Mouse (Mus musculus) lung, adult 2 months (tissue): ENCODE data around the gene Foxp1.

Experiments
- CTCF ChIP-seq: fragments of 200-500 bp; IDR thresholded peaks from 2 replicates; pipeline ENCODE4 v1.5.1; 2011; ENCODE audit warnings: mild to moderate bottlenecking, low read length, control low read depth; ENCODE audit not compliant: insufficient read depth
- POLR2A ChIP-seq: fragments of 200-500 bp; IDR thresholded peaks from 2 replicates; pipeline ENCODE4 v1.6.1; 2011; ENCODE audit warnings: low read depth, mild to moderate bottlenecking, control low read depth, low read length, borderline replicate concordance; ENCODE audit errors: extremely low read depth

DNA sequence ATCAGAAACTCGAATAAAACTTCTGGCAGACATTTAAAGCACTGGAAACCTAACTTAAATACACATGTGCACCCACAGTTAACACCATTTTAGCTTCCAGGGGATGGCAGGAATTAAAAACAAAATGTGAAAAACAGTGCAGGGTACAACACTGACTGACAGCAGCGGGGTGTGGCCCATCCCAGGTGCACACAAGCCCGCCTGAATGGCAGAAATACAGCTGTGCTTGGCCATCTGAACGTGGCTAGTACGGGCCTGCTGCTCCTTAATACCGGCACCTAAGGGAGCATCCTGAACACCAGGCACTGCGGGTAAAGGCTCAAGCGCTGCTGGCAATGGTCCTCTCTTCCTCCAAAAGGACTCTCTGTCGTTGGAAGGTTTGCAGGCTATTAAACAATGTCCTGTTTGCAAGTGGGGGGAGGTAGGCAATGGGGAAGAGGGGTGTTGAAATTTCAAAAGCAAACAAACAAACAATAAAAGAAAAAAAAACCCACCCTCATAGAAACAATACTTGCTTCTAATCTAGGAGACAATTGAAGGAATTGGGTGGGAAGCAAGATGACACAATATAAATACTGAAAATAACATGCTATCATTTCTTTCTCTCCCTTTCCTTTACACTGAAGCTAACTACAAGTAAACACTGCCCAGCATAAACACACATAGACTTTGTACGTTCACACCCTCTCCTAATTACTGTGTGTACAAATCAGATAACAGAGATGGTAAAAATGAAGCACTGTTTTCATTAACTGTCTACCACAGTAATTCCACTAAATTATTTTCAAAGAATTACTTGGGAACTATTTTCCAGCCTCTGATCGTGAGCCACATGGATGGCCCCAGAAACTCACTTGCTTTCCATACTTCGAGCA, 501.7 kb downstream of the Foxp1 start:
- TF ChIP-seq CTCF: no peak
- peak; percentile 59; the same call in 1 of the 2 replicates for TF ChIP-seq POLR2A
